Mouse (Mus musculus): ENCODE measurements around the gene Smarcd1. TPM values are rescaled to one million over a fixed set of nuclear protein-coding genes. Genes with fewer than 3 reads are reported as not detected.
"Not testable (repeated sequence)": the region's sequence is repeated elsewhere in the genome, so short reads cannot be mapped to it uniquely, and the experiment has no call there.

The Smarcd1 gene
- polyA plus RNA-seq, 1 experiment from 2014 or later, result 96.4 TPM

GRCm38 (mm10) chr15:99717386-99718334, 15.7 kb downstream of the Smarcd1 start, which contains the start of gene Gpd1:
Gpd1 (plus strand) TSS chr15:99717515.
- ATAC-seq (ENCODE audit: low FRiP score, low read depth), result 0 out of 2 replicates have a peak, but pooled peaks have one; percentile 6
- H3K9ac ChIP-seq, result no peak within 1 kb of the TSS
- H3K4me2 ChIP-seq, result peak within 1 kb of the TSS; percentile 17; the same call in 1 of the 2 replicates

GRCm38 (mm10) chr15:99718461-99719021, 16.6 kb downstream of the Smarcd1 start:
- H3K27ac ChIP-seq (replicated peaks), result no peak overlapping the region
- H3K27me3 ChIP-seq, result no peaks in the 10 kb centered on the region
- H3K4me2 ChIP-seq, result no peak overlapping the region
- H3K9me3 ChIP-seq, result no peaks in the 10 kb centered on the region
- no peak overlapping the region for H3K4me3 ChIP-seq
- H3K36me3 ChIP-seq, result peaks cover 20% of the 10 kb centered on the region
- 82% methylated on average over 9 of the region's 9 CpGs for WGBS
- no peak for ATAC-seq (ENCODE audit: low FRiP score, low read depth)
- peaks cover 43% of the 10 kb centered on the region for H3K4me1 ChIP-seq (replicated peaks)
- no peak overlapping the region for H3K9ac ChIP-seq

More at GRCm38 (mm10) chr15:99717386-99718334, 15.7 kb downstream of the Smarcd1 start, which contains the start of gene Gpd1:
- no peaks in the 10 kb centered on the region for H3K9me3 ChIP-seq
- H3K27ac ChIP-seq (replicated peaks), result peak within 1 kb of the TSS; percentile 79
- no peak within 1 kb of the TSS for H3K4me3 ChIP-seq
- H3K4me1 ChIP-seq (replicated peaks), result peaks cover 34% of the 10 kb centered on the region
- H3K27me3 ChIP-seq, result no peaks in the 10 kb centered on the region
- peaks cover 28% of the 10 kb centered on the region for H3K36me3 ChIP-seq
- WGBS, result 58% methylated on average over 26 of the region's 26 CpGs

- H3K4me3 ChIP-seq, result no peak overlapping the region
- no peak for ATAC-seq (ENCODE audit: low FRiP score, low read depth)
- H3K9ac ChIP-seq, result no peak overlapping the region
- peaks cover 6% of the 10 kb centered on the region; the same call in 1 of the 2 replicates for H3K36me3 ChIP-seq
- H3K9me3 ChIP-seq, result no peaks in the 10 kb centered on the region
- 80% methylated on average over 8 of the region's 8 CpGs for WGBS
- H3K27me3 ChIP-seq, result no peaks in the 10 kb centered on the region
- H3K4me2 ChIP-seq, result no peak overlapping the region
- no peak overlapping the region for H3K27ac ChIP-seq (replicated peaks)
- H3K4me1 ChIP-seq (replicated peaks), result peaks cover 48% of the 10 kb centered on the region
Observed at GRCm38 (mm10) chr15:99719865-99720264, 17.9 kb downstream of the Smarcd1 start.

GRCm38 (mm10) chr15:99721921-99722743, 20.2 kb downstream of the Smarcd1 start:
- H3K27me3 ChIP-seq, result no peaks in the 10 kb centered on the region
- H3K4me2 ChIP-seq, result no peak overlapping the region
- H3K4me1 ChIP-seq (replicated peaks), result peaks cover 39% of the 10 kb centered on the region
- H3K9me3 ChIP-seq, result no peaks in the 10 kb centered on the region
- no peak overlapping the region for H3K27ac ChIP-seq (replicated peaks)
- no peak for ATAC-seq (ENCODE audit: low FRiP score, low read depth)
- no peak overlapping the region for H3K4me3 ChIP-seq
- H3K36me3 ChIP-seq, result peaks cover 5% of the 10 kb centered on the region; the same call in 1 of the 2 replicates
- H3K9ac ChIP-seq, result no peak overlapping the region
- WGBS, result 86% methylated on average over 25 of the region's 25 CpGs

- H3K27me3 ChIP-seq, result no peaks in the 10 kb centered on the region
- H3K9ac ChIP-seq, result no peak overlapping the region
- H3K4me3 ChIP-seq, result no peak overlapping the region
- ATAC-seq (ENCODE audit: low FRiP score, low read depth), result no peak
- peaks cover 13% of the 10 kb centered on the region for H3K36me3 ChIP-seq
- WGBS, result 57% methylated on average over 10 of the region's 10 CpGs
- H3K9me3 ChIP-seq, result no peaks in the 10 kb centered on the region
- peaks cover 32% of the 10 kb centered on the region for H3K4me1 ChIP-seq (replicated peaks)
- no peak overlapping the region for H3K4me2 ChIP-seq
- peak overlapping the region; percentile 63 for H3K27ac ChIP-seq (replicated peaks)
Observed at GRCm38 (mm10) chr15:99723120-99723514, 21.2 kb downstream of the Smarcd1 start.

- ATAC-seq (ENCODE audit: low FRiP score, low read depth), result no peak
- H3K4me3 ChIP-seq, result no peak overlapping the region
- H3K4me1 ChIP-seq (replicated peaks), result peaks cover 29% of the 10 kb centered on the region
- no peaks in the 10 kb centered on the region for H3K9me3 ChIP-seq
- no peak overlapping the region for H3K4me2 ChIP-seq
- no peaks in the 10 kb centered on the region for H3K27me3 ChIP-seq
- no peak overlapping the region for H3K9ac ChIP-seq
- 21% methylated on average over 11 of the region's 11 CpGs for WGBS
- H3K36me3 ChIP-seq, result peaks cover 18% of the 10 kb centered on the region
- peak overlapping the region; percentile 63 for H3K27ac ChIP-seq (replicated peaks)
Observed at GRCm38 (mm10) chr15:99723515-99724291, 21.8 kb downstream of the Smarcd1 start.

GRCm38 (mm10) chr15:99724292-99725021, 22.5 kb downstream of the Smarcd1 start:
- H3K27me3 ChIP-seq, result no peaks in the 10 kb centered on the region
- peak; percentile 19; the same call in 1 of the 2 replicates for ATAC-seq (ENCODE audit: low FRiP score, low read depth)
- peaks cover 29% of the 10 kb centered on the region for H3K4me1 ChIP-seq (replicated peaks)
- H3K27ac ChIP-seq (replicated peaks), result peak overlapping the region; percentile 63
- no peaks in the 10 kb centered on the region for H3K9me3 ChIP-seq
- H3K4me3 ChIP-seq, result peak overlapping the region; percentile 96
- H3K4me2 ChIP-seq, result peak overlapping the region; percentile 61
- peak overlapping the region; percentile 26; the same call in 1 of the 2 replicates for H3K9ac ChIP-seq
- WGBS, result 10% methylated on average over 16 of the region's 16 CpGs
- H3K36me3 ChIP-seq, result peaks cover 24% of the 10 kb centered on the region

GRCm38 (mm10) chr15:99725341-99726155, 23.6 kb downstream of the Smarcd1 start, which contains the start of gene Cox14:
Cox14 (plus strand) TSS chr15:99725618.
- Histone ChIP-seq H3K4me3 (peak within 1 kb of the TSS; percentile 96), H3K27me3 (no peaks in the 10 kb centered on the region), H3K4me2 (peak within 1 kb of the TSS; percentile 76), H3K36me3 (peaks cover 22% of the 10 kb centered on the region), H3K27ac (replicated peaks) (peak within 1 kb of the TSS; percentile 89), H3K4me1 (replicated peaks) (peaks cover 29% of the 10 kb centered on the region), H3K9ac (peak within 1 kb of the TSS; percentile 98), H3K9me3 (no peaks in the 10 kb centered on the region)
- ATAC-seq (ENCODE audit: low FRiP score, low read depth), result peak; percentile 96
- under 1% methylated on average over 68 of the region's 68 CpGs for WGBS

- peak overlapping the region; percentile 76 for H3K4me2 ChIP-seq
- H3K36me3 ChIP-seq, result peaks cover 23% of the 10 kb centered on the region
- no peak for ATAC-seq (ENCODE audit: low FRiP score, low read depth)
- no peaks in the 10 kb centered on the region for H3K27me3 ChIP-seq
- no peaks in the 10 kb centered on the region for H3K9me3 ChIP-seq
- peak overlapping the region; percentile 89 for H3K27ac ChIP-seq (replicated peaks)
- peak overlapping the region; percentile 98 for H3K9ac ChIP-seq
- H3K4me3 ChIP-seq, result peak overlapping the region; percentile 96
- WGBS, result 81% methylated on average over 2 of the region's 2 CpGs
- H3K4me1 ChIP-seq (replicated peaks), result peaks cover 29% of the 10 kb centered on the region
Observed at GRCm38 (mm10) chr15:99726549-99726948, 24.6 kb downstream of the Smarcd1 start.

- H3K4me1 ChIP-seq (replicated peaks), result peaks cover 29% of the 10 kb centered on the region
- not testable (repeated sequence) for H3K4me3 ChIP-seq; H3K27ac ChIP-seq (replicated peaks); H3K27me3 ChIP-seq; ATAC-seq (ENCODE audit: low FRiP score, low read depth); H3K9me3 ChIP-seq; H3K9ac ChIP-seq
- H3K4me2 ChIP-seq, result peak overlapping the region; percentile 76; the same call in 1 of the 2 replicates
- 90% methylated on average over 4 of the region's 5 CpGs for WGBS
- H3K36me3 ChIP-seq, result peaks cover 23% of the 10 kb centered on the region
Observed at GRCm38 (mm10) chr15:99727039-99727438, 25.1 kb downstream of the Smarcd1 start.
